Mouse (Mus musculus) neural tube, embryonic 12.5 days (tissue): ENCODE data around the gene Mrnip. TPM values are rescaled to one million over a fixed set of nuclear protein-coding genes. Genes with fewer than 3 reads are reported as not detected.

ENCODE experiments used
- ATAC-seq: fragments of 200-750 bp; cut with Nextera tagmentation; 2 replicates; pipeline ENCODE4 v1.8.0; 2017; ENCODE audit warnings: low read depth, mild to moderate bottlenecking, moderate TSS enrichment, moderate library complexity; ENCODE audit not compliant: low FRiP score
- H3K27ac ChIP-seq: fragments of 300-500 bp; sonication (generic); 2 replicates; pipeline ENCODE4 v1.5.1; 2016
- H3K27me3 ChIP-seq: fragments of 300-500 bp; sonication (generic); replicated peaks from 2 replicates; pipeline ENCODE4 v1.6.1; 2016; ENCODE audit warnings: mild to moderate bottlenecking
- H3K36me3 ChIP-seq: fragments of 300-500 bp; sonication (generic); 2 replicates; pipeline ENCODE4 v1.6.1; 2016; ENCODE audit warnings: mild to moderate bottlenecking
- H3K4me1 ChIP-seq: fragments of 300-500 bp; sonication (generic); 2 replicates; pipeline ENCODE4 v1.6.1; 2016
- H3K4me2 ChIP-seq: fragments of 300-500 bp; sonication (generic); replicated peaks from 2 replicates; pipeline ENCODE4 v1.6.1; 2016; ENCODE audit warnings: mild to moderate bottlenecking
- H3K4me3 ChIP-seq: fragments of 300-500 bp; sonication (generic); 2 replicates; pipeline ENCODE4 v1.5.1; 2016
- H3K9ac ChIP-seq: fragments of 300-500 bp; sonication (generic); 2 replicates; pipeline ENCODE4 v1.6.1; 2016; ENCODE audit warnings: mild to moderate bottlenecking
- H3K9me3 ChIP-seq: fragments of 300-500 bp; sonication (generic); 2 replicates; pipeline ENCODE4 v1.6.1; 2016; ENCODE audit warnings: mild to moderate bottlenecking
- WGBS: fragments of 180-500 bp; shearing (Covaris S2); methylation state at CpG from one replicate; pipeline ENCODE4 v1.1.7; 2016; 5-methylcytosine and 5-hydroxymethylcytosine counted together
- polyA plus RNA-seq: library from polyadenylated mRNA; unstranded; fragments of >200 nt; fragmentation: Nextera tagmentation; extraction: Ambion mirVana; gene quantifications from 2 replicates; pipeline ENCODE4 v1.2.1, GENCODE M21; 2016

Mrnip gene
- polyA plus RNA-seq, 1 experiment from 2014 or later, result 22.4 TPM

DNA sequence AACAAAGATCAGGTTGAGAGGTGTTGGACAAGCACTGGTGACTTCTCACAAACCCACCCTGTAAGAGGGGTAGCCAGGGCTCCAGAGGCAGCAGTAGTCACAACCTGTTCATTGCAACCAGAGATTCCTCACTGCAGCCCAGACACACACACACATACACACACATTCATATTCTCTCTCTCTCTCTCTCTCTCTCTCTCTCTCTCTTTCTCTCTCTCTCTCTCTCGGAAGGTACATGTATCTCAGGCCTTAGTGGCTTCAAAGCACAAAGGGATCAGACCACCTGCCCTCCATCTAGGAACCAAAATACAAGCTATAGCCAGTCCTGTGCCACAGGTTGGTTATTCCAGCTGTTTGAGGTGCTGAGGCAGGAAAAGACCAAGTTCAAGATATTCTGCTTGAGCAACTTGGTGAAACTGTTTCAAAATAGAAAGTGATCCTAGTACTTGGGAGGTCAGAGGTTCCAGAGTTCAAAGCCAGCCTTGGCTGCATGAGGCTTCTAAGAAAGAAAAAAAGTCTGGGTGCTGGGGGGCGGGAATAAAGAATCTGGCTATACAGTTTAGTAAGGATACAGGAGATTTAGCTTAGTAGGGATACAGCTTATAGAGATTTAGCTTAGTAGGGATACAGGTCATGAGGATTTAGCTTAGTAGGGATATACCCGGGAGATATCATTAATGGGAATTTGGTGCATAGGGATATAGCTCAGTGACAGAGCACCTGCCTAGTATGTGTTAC is 37.2 kb downstream of the Mrnip start:
- Histone ChIP-seq H3K9me3 (no peaks in the 10 kb centered on the region), H3K4me3 (no peak overlapping the region), H3K27ac (no peak overlapping the region), H3K4me1 (peaks cover 12% of the 10 kb centered on the region), H3K9ac (peak overlapping the region; percentile 91; the same call in 1 of the 2 replicates), H3K27me3 (no peaks in the 10 kb centered on the region), H3K4me2 (peak overlapping the region; percentile 65), H3K36me3 (peaks cover 13% of the 10 kb centered on the region)
- WGBS, result 92% methylated on average over 3 of the region's 3 CpGs
- no peak; the same call in 1 of the 2 replicates for ATAC-seq

DNA sequence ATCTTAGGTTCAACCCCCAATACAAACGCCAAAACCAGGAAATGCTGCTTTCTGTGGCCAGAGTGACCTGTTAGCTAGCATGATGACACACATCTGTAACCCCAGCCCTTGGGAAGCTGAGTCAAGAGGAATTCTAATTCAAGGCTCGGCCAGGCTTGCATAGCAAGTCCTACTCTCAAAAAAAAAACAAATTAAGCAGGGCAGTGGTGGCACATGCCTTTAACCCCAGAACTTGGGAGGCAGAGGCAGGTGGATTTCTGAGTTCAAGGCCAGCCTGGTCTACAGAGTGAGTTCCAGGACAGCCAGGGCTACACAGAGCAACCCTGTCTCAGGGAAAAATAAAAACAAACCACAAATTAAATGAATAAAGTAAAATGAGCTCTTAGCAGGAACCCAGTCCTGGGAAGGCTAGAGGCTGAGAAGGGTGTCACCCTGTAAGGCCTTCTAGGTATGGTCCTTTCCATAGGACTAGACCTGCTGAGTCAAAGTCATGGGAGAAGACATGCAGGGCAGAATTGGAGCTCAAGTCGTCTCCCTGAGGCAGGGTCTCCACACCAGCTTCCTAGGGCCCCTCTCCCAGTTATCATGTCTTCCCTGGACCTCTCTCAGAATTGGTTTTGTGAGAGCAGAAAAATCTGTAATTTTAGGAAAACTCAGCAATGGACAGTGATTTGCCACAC is 38.0 kb downstream of the Mrnip start:
- 77% methylated on average over 3 of the region's 3 CpGs for WGBS
- ATAC-seq, result no peak
- Histone ChIP-seq H3K4me1 (peaks cover 12% of the 10 kb centered on the region), H3K27ac (no peak overlapping the region), H3K27me3 (no peaks in the 10 kb centered on the region), H3K9me3 (no peaks in the 10 kb centered on the region), H3K9ac (no peak overlapping the region), H3K36me3 (peaks cover 5% of the 10 kb centered on the region), H3K4me3 (no peak overlapping the region), H3K4me2 (no peak overlapping the region)

DNA sequence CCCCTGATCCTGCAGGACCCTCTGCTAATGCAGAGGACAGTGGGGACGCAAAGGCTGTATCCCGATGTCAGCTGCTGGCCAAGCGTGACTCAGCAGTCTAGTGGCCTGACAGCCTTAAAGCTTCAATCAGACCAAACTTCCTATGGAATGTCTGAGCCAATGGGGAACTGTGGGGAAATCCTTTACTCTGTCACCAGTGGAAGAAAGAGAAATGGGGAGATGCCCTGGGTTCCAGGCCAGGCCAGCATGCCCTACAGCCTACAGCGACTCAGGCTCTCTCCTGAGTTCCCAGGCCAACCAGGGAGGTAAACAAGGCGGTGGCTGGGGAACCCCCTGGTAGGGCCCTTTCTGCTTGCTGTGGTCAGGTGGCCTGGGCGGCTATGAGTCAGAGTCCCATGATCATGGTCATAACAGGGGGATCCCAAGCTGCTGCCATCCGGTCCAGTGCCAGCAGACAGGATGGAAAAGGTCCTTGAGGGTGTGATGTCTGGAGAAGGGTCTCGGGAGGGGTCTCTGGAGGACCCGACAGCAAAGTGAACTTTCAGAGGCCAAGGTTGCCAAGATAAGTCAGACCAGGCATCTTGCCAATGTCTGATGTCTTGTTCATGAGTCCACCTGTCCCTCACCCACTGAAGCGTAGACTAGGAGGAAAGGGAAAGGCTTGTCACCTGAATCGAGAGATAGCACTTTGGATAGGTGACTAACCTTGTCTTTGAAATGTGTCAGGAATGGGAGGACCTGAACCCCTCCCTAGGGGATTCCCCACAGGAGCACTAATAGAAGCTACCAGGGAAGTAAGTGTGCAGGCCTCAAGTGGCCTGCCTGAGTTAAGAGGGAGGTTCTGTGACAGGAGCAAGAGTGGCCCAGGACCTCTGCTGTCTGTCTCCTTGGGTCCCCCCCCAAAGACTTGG is 38.9 kb downstream of the Mrnip start:
- Histone ChIP-seq H3K4me1 (peaks cover 12% of the 10 kb centered on the region), H3K9ac (no peak overlapping the region), H3K36me3 (no peaks in the 10 kb centered on the region), H3K4me2 (no peak overlapping the region), H3K4me3 (no peak overlapping the region), H3K27ac (no peak overlapping the region), H3K27me3 (no peaks in the 10 kb centered on the region), H3K9me3 (no peaks in the 10 kb centered on the region)
- ATAC-seq, result no peak
- 69% methylated on average over 11 of the region's 11 CpGs for WGBS

DNA sequence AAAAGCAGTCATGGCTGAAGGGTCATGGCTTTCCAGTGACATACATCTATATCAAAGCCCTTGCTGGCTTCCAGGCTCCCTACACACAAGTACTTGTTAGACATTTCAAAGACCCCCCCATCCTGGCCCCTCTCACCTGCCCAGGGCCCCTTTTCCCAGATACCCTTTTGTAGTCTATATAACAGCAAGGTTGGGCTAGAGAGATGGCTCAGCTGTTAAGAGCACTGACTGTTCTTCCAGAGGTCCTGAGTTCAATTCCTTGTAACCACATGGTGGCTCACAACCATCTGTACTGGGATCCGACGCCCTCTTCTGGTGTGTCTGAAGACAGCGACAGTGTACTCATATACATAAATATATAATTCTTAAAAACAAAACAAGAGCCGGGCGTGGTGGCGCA is 40.4 kb downstream of the Mrnip start:
- peaks cover 5% of the 10 kb centered on the region for H3K4me1 ChIP-seq
- no peak overlapping the region for H3K4me3 ChIP-seq
- no peaks in the 10 kb centered on the region for H3K36me3 ChIP-seq
- no peak for ATAC-seq
- H3K27ac ChIP-seq, result no peak overlapping the region
- no peaks in the 10 kb centered on the region for H3K9me3 ChIP-seq
- no peak overlapping the region for H3K9ac ChIP-seq
- 92% methylated on average over 6 of the region's 6 CpGs for WGBS
- H3K27me3 ChIP-seq, result no peaks in the 10 kb centered on the region
- H3K4me2 ChIP-seq, result no peak overlapping the region

DNA sequence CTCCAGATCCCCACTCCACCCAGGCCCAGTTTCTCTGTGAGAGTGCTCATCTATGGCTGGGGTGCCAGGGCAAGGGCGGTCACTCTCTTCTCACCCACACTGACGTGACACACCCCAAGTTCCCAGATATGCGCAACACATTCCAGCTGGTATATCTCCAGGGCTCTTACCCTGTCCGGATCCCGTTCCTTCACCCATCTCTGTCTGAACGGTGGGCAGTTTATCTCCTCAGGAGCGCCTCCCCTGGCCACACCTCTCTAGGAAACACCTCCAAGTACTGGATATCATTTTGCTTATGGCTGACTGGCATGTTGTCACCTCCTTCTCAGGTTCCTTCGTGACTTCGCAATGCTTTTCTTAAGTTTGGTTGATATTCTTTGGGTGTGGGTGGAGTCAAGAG is 41.4 kb downstream of the Mrnip start:
- Histone ChIP-seq H3K27ac (no peak overlapping the region), H3K4me2 (peak overlapping the region; percentile 33)

DNA sequence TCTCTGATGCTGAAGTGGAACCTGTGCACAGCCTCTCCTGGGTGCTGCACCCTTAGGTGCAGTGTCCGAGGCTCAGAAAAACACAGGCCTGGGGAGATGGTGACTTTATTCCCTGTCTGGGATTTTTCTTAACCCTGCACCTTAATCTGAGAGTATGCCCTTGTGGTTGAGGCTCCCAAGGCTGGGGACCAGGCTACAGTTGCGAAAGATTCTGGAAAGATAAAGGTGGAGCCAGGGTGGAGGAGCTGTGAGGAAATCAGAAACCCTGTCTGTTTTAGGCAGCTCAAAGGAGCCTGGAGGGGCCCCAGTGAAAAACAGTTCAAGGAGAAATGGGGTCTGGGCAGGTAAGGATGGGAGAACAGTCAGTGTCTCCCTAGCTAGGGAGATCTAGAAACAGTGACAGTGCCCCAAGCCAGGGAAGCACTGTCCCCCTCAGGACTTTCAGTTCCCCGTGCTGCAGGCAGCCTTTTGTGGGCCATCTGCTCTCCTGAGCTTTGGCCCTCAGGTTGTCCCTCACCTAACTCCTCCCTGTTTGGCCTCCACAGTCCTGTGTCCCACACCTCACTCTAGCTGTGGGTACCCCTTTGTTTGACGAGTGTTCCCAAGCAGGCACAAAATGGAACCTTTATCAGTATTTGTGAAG is 42.6 kb downstream of the Mrnip start:
- Histone ChIP-seq H3K9ac (no peak overlapping the region), H3K36me3 (no peaks in the 10 kb centered on the region), H3K4me3 (no peak overlapping the region), H3K27me3 (no peaks in the 10 kb centered on the region), H3K9me3 (no peaks in the 10 kb centered on the region), H3K27ac (no peak overlapping the region), H3K4me2 (no peak overlapping the region), H3K4me1 (no peaks in the 10 kb centered on the region; the same call in 1 of the 2 replicates)
- ATAC-seq, result no peak
- WGBS, result 79% methylated on average over 4 of the region's 4 CpGs

More for the DNA sequence above, 41.4 kb downstream of the Mrnip start:
- ATAC-seq, result no peak
- WGBS, result 25% methylated on average over 9 of the region's 9 CpGs
- Histone ChIP-seq H3K9me3 (no peaks in the 10 kb centered on the region), H3K36me3 (no peaks in the 10 kb centered on the region), H3K27me3 (no peaks in the 10 kb centered on the region), H3K9ac (no peak overlapping the region), H3K4me1 (peaks cover 5% of the 10 kb centered on the region), H3K4me3 (no peak overlapping the region)

DNA sequence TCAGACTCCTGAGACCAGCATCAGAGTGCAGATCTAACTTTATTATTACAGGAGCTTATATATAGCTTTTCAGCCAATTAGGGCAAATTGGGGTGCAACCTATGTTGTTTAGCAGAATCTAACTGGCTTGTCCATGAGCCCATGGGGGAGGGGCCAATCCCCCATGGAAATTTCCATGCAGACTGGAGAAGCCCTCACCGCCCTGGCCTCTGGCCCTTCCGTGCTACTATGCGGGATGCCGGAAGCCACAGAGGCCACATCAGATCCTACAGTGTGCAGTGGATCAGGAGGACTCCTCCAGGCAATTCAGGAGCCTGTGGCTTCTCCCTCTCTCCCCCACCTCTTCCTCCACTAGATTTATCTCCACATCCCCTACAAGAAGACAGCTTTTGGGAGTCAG is 43.6 kb downstream of the Mrnip start:
- no peak for ATAC-seq
- Histone ChIP-seq H3K9ac (no peak overlapping the region), H3K4me2 (no peak overlapping the region), H3K27ac (no peak overlapping the region), H3K4me1 (no peaks in the 10 kb centered on the region; the same call in 1 of the 2 replicates), H3K4me3 (no peak overlapping the region), H3K9me3 (no peaks in the 10 kb centered on the region), H3K36me3 (no peaks in the 10 kb centered on the region), H3K27me3 (no peaks in the 10 kb centered on the region)
- 76% methylated on average over 4 of the region's 4 CpGs for WGBS

DNA sequence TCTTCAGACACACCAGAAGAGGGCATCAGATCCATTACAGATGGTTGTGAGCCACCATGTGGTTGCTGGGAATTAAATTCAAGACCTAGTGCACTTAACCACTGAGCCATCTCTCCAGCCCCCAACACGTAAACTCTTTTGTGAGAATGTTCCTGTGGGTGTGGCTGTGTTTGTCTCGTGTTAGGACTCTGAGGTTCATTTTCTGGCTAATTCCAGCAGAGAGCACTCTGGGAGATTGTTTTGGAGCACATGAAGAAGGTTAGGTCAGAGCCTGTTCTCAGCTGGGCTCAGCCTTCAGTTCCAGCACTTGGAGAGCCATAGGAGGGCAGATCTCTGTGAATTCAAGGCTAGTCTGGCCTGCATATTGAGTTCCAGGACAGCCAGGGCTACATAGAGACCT is 45.6 kb downstream of the Mrnip start:
- H3K4me1 ChIP-seq, result peaks cover 13% of the 10 kb centered on the region
- H3K36me3 ChIP-seq, result no peaks in the 10 kb centered on the region
- H3K27me3 ChIP-seq, result no peaks in the 10 kb centered on the region
- WGBS, result 53% methylated on average over 2 of the region's 2 CpGs
- no peaks in the 10 kb centered on the region for H3K9me3 ChIP-seq
- H3K27ac ChIP-seq, result no peak overlapping the region
- no peak for ATAC-seq
- H3K9ac ChIP-seq, result no peak overlapping the region
- H3K4me2 ChIP-seq, result no peak overlapping the region
- no peak overlapping the region for H3K4me3 ChIP-seq

DNA sequence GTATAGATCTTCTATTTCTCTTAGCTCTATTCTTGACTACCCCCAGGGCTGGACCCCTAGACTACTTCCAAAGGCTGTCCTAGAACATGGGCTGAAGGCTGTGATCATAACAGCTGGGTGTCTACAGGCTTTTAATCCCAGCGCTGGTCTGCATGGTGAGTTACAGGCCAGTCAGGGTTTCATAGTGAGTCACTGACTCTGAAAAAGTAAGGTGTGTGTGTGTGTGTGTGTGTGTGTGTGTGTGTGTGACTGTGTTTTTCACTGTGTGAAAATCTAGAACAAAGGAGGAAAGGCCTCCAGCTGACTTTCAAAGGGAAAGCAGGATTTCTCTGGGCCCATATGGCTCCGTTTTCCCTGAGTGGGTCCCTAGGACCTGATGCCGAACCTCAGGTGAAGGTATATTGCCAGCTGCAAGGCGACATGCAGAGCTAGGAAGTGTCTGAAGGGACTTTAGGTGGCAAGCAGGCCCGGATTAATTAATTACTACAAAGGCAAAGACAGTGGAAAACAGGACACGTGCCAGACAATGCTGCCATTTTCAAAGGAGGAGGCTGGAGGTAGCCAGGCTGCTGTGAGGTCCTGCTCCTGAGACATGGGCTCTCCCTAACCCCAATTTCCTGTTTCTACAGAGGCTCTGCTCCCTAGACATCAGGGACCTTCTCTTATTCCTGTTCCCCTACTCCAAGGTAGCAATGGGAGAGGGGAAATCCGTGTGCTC is 48.5 kb downstream of the Mrnip start:
- Histone ChIP-seq H3K4me2 (peak overlapping the region; percentile 90; the same call in 1 of the 2 replicates), H3K27ac (no peak overlapping the region), H3K4me3 (no peak overlapping the region), H3K9ac (no peak overlapping the region), H3K27me3 (no peaks in the 10 kb centered on the region), H3K36me3 (no peaks in the 10 kb centered on the region), H3K9me3 (no peaks in the 10 kb centered on the region), H3K4me1 (peaks cover 30% of the 10 kb centered on the region)
- WGBS, result 57% methylated on average over 7 of the region's 7 CpGs
- no peak for ATAC-seq

DNA sequence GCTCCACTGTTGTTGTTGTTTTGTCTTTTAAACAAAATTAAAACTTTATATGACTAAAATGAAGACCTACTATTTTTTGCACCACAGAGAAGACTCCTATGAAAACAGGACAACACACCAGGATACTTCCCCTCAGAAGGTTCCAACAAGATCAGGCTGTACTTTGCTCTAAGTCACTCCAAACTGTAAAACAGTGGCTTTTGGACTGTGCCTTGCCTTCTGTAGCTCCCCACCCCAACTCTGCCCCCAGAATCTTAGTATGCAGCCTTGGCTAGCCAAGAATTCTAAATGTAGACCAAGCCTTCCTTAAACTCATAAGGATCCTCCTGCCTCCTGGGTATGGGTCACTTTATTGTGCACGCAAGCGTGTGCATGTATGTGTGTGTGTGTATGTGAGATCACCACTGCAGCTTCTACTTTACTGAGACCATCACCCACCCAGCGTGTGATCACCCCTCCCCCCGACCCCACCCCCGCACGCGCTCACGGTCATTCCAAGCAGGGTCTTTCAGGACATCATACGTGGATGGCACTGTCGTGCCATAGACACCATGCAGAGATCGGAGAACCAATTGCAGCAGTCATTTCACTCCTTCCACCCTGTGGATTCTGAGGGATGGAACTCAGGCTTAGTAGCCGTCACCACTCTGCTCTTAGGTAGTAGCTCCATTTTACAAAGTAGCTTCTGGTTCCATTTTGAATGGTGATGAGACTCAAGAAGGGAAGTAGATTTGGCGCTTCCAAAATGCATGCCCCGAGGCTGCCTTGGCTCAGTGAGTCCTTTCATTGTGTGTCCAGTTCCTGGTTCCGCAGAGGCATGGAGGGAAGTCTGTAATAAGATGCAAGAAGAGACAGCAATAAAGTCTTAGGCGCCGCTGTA is 49.8 kb downstream of the Mrnip start:
- peak; percentile 29 for ATAC-seq

More for the DNA sequence above, 49.8 kb downstream of the Mrnip start:
- 0 out of 2 replicates have a peak, but pooled peaks cover 3% of the 10 kb centered on the region for H3K36me3 ChIP-seq
- peak overlapping the region; percentile 86 for H3K27ac ChIP-seq
- H3K9ac ChIP-seq, result peak overlapping the region; percentile 99
- H3K4me3 ChIP-seq, result peak overlapping the region; percentile 96
- no peaks in the 10 kb centered on the region for H3K9me3 ChIP-seq
- no peaks in the 10 kb centered on the region; the same call in 1 of the 2 replicates for H3K27me3 ChIP-seq
- peak overlapping the region; percentile 90 for H3K4me2 ChIP-seq
- 6% methylated on average over 17 of the region's 17 CpGs for WGBS
- H3K4me1 ChIP-seq, result peaks cover 38% of the 10 kb centered on the region
